Mouse (Mus musculus) MEL (cell line): ENCODE measurements around the gene Nfia. TPM values are rescaled to one million over a fixed set of nuclear protein-coding genes. Genes with fewer than 3 reads are reported as not detected.

Source experiments
- DNase-seq: peaks from one replicate; pipeline ENCODE4 v3.0.0; 2011; ENCODE audit warnings: low read depth, low spot score
- H3K27ac ChIP-seq: 2 replicates; pipeline ENCODE4 v1.5.1; 2012; ENCODE audit warnings: low read depth, mild to moderate bottlenecking, control low read depth, low read length, moderate library complexity; ENCODE audit not compliant: control insufficient read depth
- H3K27me3 ChIP-seq, 2 experiments: fragments of 150-350 bp in 1 of 2; sonication (generic) in 1 of 2; 2 replicates each; pipeline ENCODE4 v1.6.1; 2012; ENCODE audit warnings: low read length in 2 of 2, mild to moderate bottlenecking in 2 of 2, improper control_type of control experiment in 1 of 2, moderate library complexity in 1 of 2; ENCODE audit not compliant: insufficient read depth in 2 of 2, control insufficient read depth in 1 of 2
- H3K36me3 ChIP-seq, 2 experiments: 2 replicates each; pipeline ENCODE4 v1.6.1; 2012 to 2014; ENCODE audit warnings: low read length in 2 of 2, improper control_type of control experiment in 1 of 2, inconsistent platforms in 1 of 2, mild to moderate bottlenecking in 1 of 2; ENCODE audit not compliant: insufficient read depth in 2 of 2, control insufficient read depth in 1 of 2
- H3K4me1 ChIP-seq, 2 experiments: fragments of 150-350 bp in 1 of 2; sonication (generic) in 1 of 2; 2 replicates each; pipeline ENCODE4 v1.6.1; 2012; ENCODE audit warnings: low read length in 2 of 2, improper control_type of control experiment in 1 of 2, mild to moderate bottlenecking in 1 of 2; ENCODE audit not compliant: insufficient read depth in 2 of 2, control insufficient read depth in 1 of 2
- H3K4me3 ChIP-seq, 2 experiments: fragments of 150-350 bp in 1 of 2; sonication (generic) in 1 of 2; 2 replicates each; pipeline ENCODE4 v1.5.1; 2012; ENCODE audit warnings: low read depth in 2 of 2, low read length in 2 of 2, mild to moderate bottlenecking in 2 of 2, moderate library complexity in 2 of 2, control low read depth in 1 of 2, improper control_type of control experiment in 1 of 2; ENCODE audit not compliant: control insufficient read depth in 1 of 2, insufficient read depth in 1 of 2
- H3K79me2 ChIP-seq: 2 replicates; pipeline ENCODE4 v1.6.1; 2012; ENCODE audit warnings: mild to moderate bottlenecking, low read length, moderate library complexity; ENCODE audit not compliant: control insufficient read depth, poor library complexity, insufficient read depth
- H3K9ac ChIP-seq: 2 replicates; pipeline ENCODE4 v1.6.1; 2012; ENCODE audit warnings: low read depth, mild to moderate bottlenecking, control low read depth, low read length, moderate library complexity; ENCODE audit not compliant: control insufficient read depth, poor library complexity, severe bottlenecking
- H3K9me3 ChIP-seq: fragments of 150-350 bp; sonication (generic); replicated peaks from 2 replicates; pipeline ENCODE4 v1.6.1; 2012; ENCODE audit warnings: mild to moderate bottlenecking, low read length, improper control_type of control experiment, moderate library complexity; ENCODE audit not compliant: insufficient read depth
- BHLHE40 ChIP-seq: IDR thresholded peaks from 2 replicates; pipeline ENCODE4 v1.6.1; 2012; ENCODE audit warnings: low read depth, mild to moderate bottlenecking, inconsistent platforms, low read length, improper control_type of control experiment, borderline replicate concordance
- CHD1 ChIP-seq: IDR thresholded peaks from 2 replicates; pipeline ENCODE4 v1.6.1; 2012; ENCODE audit warnings: low read depth, mild to moderate bottlenecking, inconsistent platforms, low read length, improper control_type of control experiment
- CTCF ChIP-seq, 3 experiments: IDR thresholded peaks in 2 of 3; conservative IDR thresholded peaks in 1 of 3; 2 replicates each; pipeline ENCODE4 v1.5.1; 2011 to 2012; ENCODE audit warnings: low read length in 3 of 3, low read depth in 2 of 3, mild to moderate bottlenecking in 2 of 3, improper control_type of control experiment in 1 of 3, inconsistent platforms in 1 of 3, mixed read lengths in 1 of 3, moderate library complexity in 1 of 3; ENCODE audit not compliant: control insufficient read depth in 1 of 3, insufficient read depth in 1 of 3, poor library complexity in 1 of 3, severe bottlenecking in 1 of 3
- E2F4 ChIP-seq: IDR thresholded peaks from 2 replicates; pipeline ENCODE4 v1.6.1; 2011; ENCODE audit warnings: low read depth, low read length, improper control_type of control experiment, borderline replicate concordance
- ELF1 ChIP-seq: IDR thresholded peaks from 2 replicates; pipeline ENCODE4 v1.6.1; 2014; ENCODE audit warnings: low read depth, mild to moderate bottlenecking, inconsistent platforms, low read length, improper control_type of control experiment, moderate library complexity
- ETS1 ChIP-seq: IDR thresholded peaks from 2 replicates; pipeline ENCODE4 v1.6.1; 2012; ENCODE audit warnings: low read depth, mild to moderate bottlenecking, inconsistent platforms, low read length, improper control_type of control experiment, moderate library complexity
- GATA1 ChIP-seq: IDR thresholded peaks from 2 replicates; pipeline ENCODE4 v1.6.1; 2011; ENCODE audit warnings: low read depth, low read length, improper control_type of control experiment
- HCFC1 ChIP-seq: IDR thresholded peaks from 2 replicates; pipeline ENCODE4 v1.6.1; 2012; ENCODE audit warnings: low read depth, mild to moderate bottlenecking, inconsistent platforms, low read length, improper control_type of control experiment, moderate library complexity
- JUND ChIP-seq: IDR thresholded peaks from 2 replicates; pipeline ENCODE4 v1.6.1; 2011; ENCODE audit warnings: low read depth, mild to moderate bottlenecking, improper control_type of control experiment, low read length
- KAT2A ChIP-seq: conservative IDR thresholded peaks from 2 replicates; pipeline ENCODE4 v1.6.1; 2012; ENCODE audit warnings: low read depth, low read length, improper control_type of control experiment, inconsistent platforms
- MAFK ChIP-seq: IDR thresholded peaks from 2 replicates; pipeline ENCODE4 v1.6.1; 2011; ENCODE audit warnings: low read depth, mild to moderate bottlenecking, low read length, improper control_type of control experiment, borderline replicate concordance
- MAZ ChIP-seq: IDR thresholded peaks from 2 replicates; pipeline ENCODE4 v1.6.1; 2012; ENCODE audit warnings: low read depth, mild to moderate bottlenecking, inconsistent platforms, low read length, improper control_type of control experiment
- MEF2A ChIP-seq: IDR thresholded peaks from 2 replicates; pipeline ENCODE4 v1.6.1; 2014; ENCODE audit warnings: low read depth, mild to moderate bottlenecking, inconsistent platforms, low read length, improper control_type of control experiment; ENCODE audit not compliant: poor library complexity, insufficient replicate concordance, severe bottlenecking; ENCODE audit errors: extremely low read depth
- MYC ChIP-seq: IDR thresholded peaks from 2 replicates; pipeline ENCODE4 v1.6.1; 2011; ENCODE audit warnings: low read depth, mild to moderate bottlenecking, low read length, improper control_type of control experiment, moderate library complexity
- POLR2AphosphoS5 ChIP-seq: IDR thresholded peaks from 2 replicates; pipeline ENCODE4 v1.6.1; 2012; ENCODE audit warnings: low read depth, borderline replicate concordance, mild to moderate bottlenecking, inconsistent platforms, low read length, moderate library complexity, mixed read lengths
- TAL1 ChIP-seq: IDR thresholded peaks from 2 replicates; pipeline ENCODE4 v1.6.1; 2012; ENCODE audit warnings: mild to moderate bottlenecking, inconsistent platforms, low read length, moderate library complexity, mixed read lengths
- TCF12 ChIP-seq: IDR thresholded peaks from 2 replicates; pipeline ENCODE4 v1.6.1; 2014; ENCODE audit warnings: low read depth, mild to moderate bottlenecking, inconsistent platforms, low read length, improper control_type of control experiment, moderate library complexity
- USF1 ChIP-seq: IDR thresholded peaks from 2 replicates; pipeline ENCODE4 v1.6.1; 2014; ENCODE audit warnings: low read depth, mild to moderate bottlenecking, inconsistent platforms, low read length, improper control_type of control experiment, moderate library complexity
- ZMIZ1 ChIP-seq: IDR thresholded peaks from 2 replicates; pipeline ENCODE4 v1.6.1; 2012; ENCODE audit warnings: low read depth, mild to moderate bottlenecking, inconsistent platforms, low read length, improper control_type of control experiment, moderate library complexity
- ZNF384 ChIP-seq: IDR thresholded peaks from 2 replicates; pipeline ENCODE4 v1.6.1; 2012; ENCODE audit warnings: low read depth, mild to moderate bottlenecking, inconsistent platforms, low read length, improper control_type of control experiment
- polyA plus RNA-seq, 2 experiments: library from polyadenylated mRNA; stranded (reverse) in 1 of 2; unstranded in 1 of 2; fragments of >175 nt in 1 of 2; fragments of >200 nt in 1 of 2; gene quantifications; 2 replicates each; pipeline versions ENCODE4 v1.2.1 to v1.2.4; 2012; ENCODE audit warnings: low replicate concordance in 2 of 2, low read depth in 1 of 2; ENCODE audit not compliant: insufficient read length in 2 of 2, insufficient read depth in 1 of 2, missing spikeins in 1 of 2
- total RNA-seq: library from RNA; depleted of rRNA; stranded (reverse); fragments of 300-350 nt; gene quantifications from 2 replicates; pipeline ENCODE4 v1.2.3, GENCODE M21; 2012

Gene Nfia
- total and polyA plus RNA-seq, 3 experiments: 10.2 to 20.5 (median 13.4) TPM

GRCm38 (mm10) chr4:98099433-98099832 is 326.9 kb downstream of the Nfia start:
- H3K4me3 ChIP-seq: no peak overlapping the region
- no peaks in the 10 kb centered on the region for H3K9me3 ChIP-seq
- no peak for DNase-seq
- no peak overlapping the region for H3K27ac ChIP-seq
- H3K79me2 ChIP-seq: no peaks in the 10 kb centered on the region
- no peaks in the 10 kb centered on the region for H3K27me3 ChIP-seq
- H3K9ac ChIP-seq: no peak overlapping the region
- peaks cover 9 to 17% of the 10 kb centered on the region in 2 experiments; a peak in 3 of 4 replicates for H3K36me3 ChIP-seq
- H3K4me1 ChIP-seq: peaks cover 2 to 12% of the 10 kb centered on the region in 2 experiments; a peak in 3 of 4 replicates
- TF ChIP-seq TCF12 (no peak), MAZ (no peak), HCFC1 (no peak), ETS1 (no peak), MAFK (no peak), JUND (no peak), ZMIZ1 (no peak), MYC (no peak), TAL1 (no peak), CHD1 (no peak), ELF1 (no peak), GATA1 (no peak), E2F4 (no peak), KAT2A (no peak), USF1 (no peak), MEF2A (no peak), ZNF384 (no peak), BHLHE40 (no peak), POLR2AphosphoS5 (no peak), CTCF (IDR thresholded peaks at IDR 0.05 in 2 of 3, conservative IDR thresholded peaks at IDR 0.05 in 1 of 3; ENCODE audit: control insufficient read depth in 1 of 3, insufficient read depth in 1 of 3, low read depth in 2 of 3, low read length in 3 of 3, poor library complexity in 1 of 3, severe bottlenecking in 1 of 3) (no peak)
